Mouse (Mus musculus) ES-Bruce4 (cell line): ENCODE measurements around the gene Acsbg2.

Experiments
- CTCF ChIP-seq: IDR thresholded peaks from one replicate; pipeline ENCODE4 v1.8.1; 2011; ENCODE audit warnings: low read depth, low read length
- POLR2A ChIP-seq: IDR thresholded peaks from one replicate; pipeline ENCODE4 v1.8.1; 2011; ENCODE audit warnings: low read length; ENCODE audit not compliant: insufficient read depth

DNA sequence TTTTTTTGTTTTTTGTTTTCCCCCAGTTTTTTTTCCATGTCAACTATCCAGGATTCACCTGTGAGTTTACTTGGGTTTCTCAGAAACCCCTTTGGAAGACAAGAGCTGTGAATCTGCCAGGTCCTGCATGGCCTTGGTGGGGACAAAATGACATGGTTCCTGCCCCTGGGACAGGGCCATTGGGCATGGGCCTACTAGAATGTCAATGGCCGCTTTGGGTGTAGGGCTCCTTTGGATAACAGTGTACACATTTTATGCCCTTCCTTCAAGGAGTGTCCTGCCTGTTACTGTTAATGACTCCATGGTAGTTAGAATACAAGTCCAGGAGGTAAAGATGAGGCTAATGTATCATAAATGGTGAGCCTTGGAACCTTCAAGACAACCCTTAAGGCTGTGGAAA, 41.3 kb downstream of the Acsbg2 start:
- TF ChIP-seq CTCF (no peak), POLR2A (no peak)
